Mouse (Mus musculus) E14TG2a.4 (cell line): ENCODE measurements around the gene Pqbp1.
"Not testable (repeated sequence)": the region's sequence is repeated elsewhere in the genome, so short reads cannot be mapped to it uniquely, and the experiment has no call there.

Experiments used
- H3K27me3 ChIP-seq: 2 replicates; pipeline ENCODE4 v1.6.1; 2014; ENCODE audit warnings: low read length, control low read depth; ENCODE audit not compliant: insufficient read depth
- H3K36me3 ChIP-seq: 2 replicates; pipeline ENCODE4 v1.6.1; 2014; ENCODE audit warnings: low read length, control low read depth; ENCODE audit not compliant: insufficient read depth
- H3K4me1 ChIP-seq: replicated peaks from 2 replicates; pipeline ENCODE4 v1.6.1; 2014; ENCODE audit warnings: low read depth, low read length, control low read depth
- H3K4me3 ChIP-seq: replicated peaks from 2 replicates; pipeline ENCODE4 v1.5.1; 2014; ENCODE audit warnings: mild to moderate bottlenecking, low read length
- H3K9me3 ChIP-seq: 2 replicates; pipeline ENCODE4 v1.6.1; 2014; ENCODE audit warnings: low read length, control low read depth
- CTCF ChIP-seq: conservative IDR thresholded peaks from 2 replicates; pipeline ENCODE4 v1.5.1; 2014; ENCODE audit warnings: low read length
- NANOG ChIP-seq: IDR thresholded peaks from 2 replicates; pipeline ENCODE4 v1.6.1; 2014; ENCODE audit warnings: borderline replicate concordance, low read length, mixed read lengths
- POU5F1 ChIP-seq: IDR thresholded peaks from 2 replicates; pipeline ENCODE4 v1.6.1; 2014; ENCODE audit warnings: low read length, borderline replicate concordance

Pqbp1 gene

GRCm38 (mm10) chrX:7926266-7926665 lies 27.2 kb upstream of the Pqbp1 start:
- H3K27me3 ChIP-seq, result peaks cover 2% of the 10 kb centered on the region; the same call in 1 of the 2 replicates
- peak; percentile 12; the same call in 1 of the 2 replicates for TF ChIP-seq NANOG
- TF ChIP-seq CTCF, result no peak
- TF ChIP-seq POU5F1, result no peak
- H3K4me3 ChIP-seq, result peak overlapping the region; percentile 82
- peaks cover 44% of the 10 kb centered on the region for H3K36me3 ChIP-seq
- H3K9me3 ChIP-seq, result no peaks in the 10 kb centered on the region
- peaks cover 61% of the 10 kb centered on the region for H3K4me1 ChIP-seq

GRCm38 (mm10) chrX:7922032-7922431 lies 23.0 kb upstream of the Pqbp1 start:
- H3K27me3 ChIP-seq, result peaks cover 11% of the 10 kb centered on the region; the same call in 1 of the 2 replicates
- peaks cover 20% of the 10 kb centered on the region for H3K36me3 ChIP-seq
- peak overlapping the region; percentile 72 for H3K4me3 ChIP-seq
- TF ChIP-seq NANOG, result no peak
- TF ChIP-seq POU5F1, result no peak
- no peak for TF ChIP-seq CTCF
- peaks cover 61% of the 10 kb centered on the region for H3K4me1 ChIP-seq
- no peaks in the 10 kb centered on the region for H3K9me3 ChIP-seq

- H3K36me3 ChIP-seq, result peaks cover 18% of the 10 kb centered on the region
- peaks cover 11% of the 10 kb centered on the region; the same call in 1 of the 2 replicates for H3K27me3 ChIP-seq
- peak within 1 kb of the TSS; percentile 63 for H3K4me3 ChIP-seq
- TF ChIP-seq CTCF (no peak), POU5F1 (no peak), NANOG (no peak)
- peaks cover 49% of the 10 kb centered on the region for H3K4me1 ChIP-seq
- no peaks in the 10 kb centered on the region for H3K9me3 ChIP-seq
These were observed 20.7 kb upstream of the Pqbp1 start, which contains the start of gene Pcsk1n for GRCm38 (mm10) chrX:7919601-7920383. Pcsk1n (plus strand) TSS chrX:7919822.

- H3K36me3 ChIP-seq, H3K4me3 ChIP-seq, H3K9me3 ChIP-seq: not testable (repeated sequence)
- H3K4me1 ChIP-seq, result peaks cover 36% of the 10 kb centered on the region
- H3K27me3 ChIP-seq, result peaks cover 11% of the 10 kb centered on the region; the same call in 1 of the 2 replicates
- peak; percentile 14; the same call in 1 of the 2 replicates for TF ChIP-seq CTCF
These were observed 18.9 kb upstream of the Pqbp1 start for GRCm38 (mm10) chrX:7917960-7918359.

- TF ChIP-seq CTCF, result 0 out of 2 replicates have a peak, but pooled peaks have one; percentile 15
- not testable (repeated sequence) for H3K9me3 ChIP-seq, H3K4me3 ChIP-seq, H3K27me3 ChIP-seq, H3K36me3 ChIP-seq
- H3K4me1 ChIP-seq, result peaks cover 45% of the 10 kb centered on the region
These were observed 16.6 kb upstream of the Pqbp1 start for GRCm38 (mm10) chrX:7915669-7916068.

- Histone ChIP-seq H3K4me1 (peaks cover 43% of the 10 kb centered on the region), H3K4me3 (no peak overlapping the region), H3K9me3 (no peaks in the 10 kb centered on the region), H3K36me3 (peaks cover 9% of the 10 kb centered on the region), H3K27me3 (no peaks in the 10 kb centered on the region)
- TF ChIP-seq POU5F1 (no peak), CTCF (no peak), NANOG (no peak)
These were observed 11.4 kb upstream of the Pqbp1 start for GRCm38 (mm10) chrX:7910473-7910872.

- H3K9me3 ChIP-seq, H3K4me3 ChIP-seq, H3K36me3 ChIP-seq, H3K27me3 ChIP-seq: not testable (repeated sequence)
- peaks cover 43% of the 10 kb centered on the region for H3K4me1 ChIP-seq
These were observed 10.2 kb upstream of the Pqbp1 start, which contains the start of gene Gm10490 for GRCm38 (mm10) chrX:7909242-7909641. Gm10490 (plus strand) TSS chrX:7909542.

- no peaks in the 10 kb centered on the region for H3K27me3 ChIP-seq
These were observed 8.7 kb upstream of the Pqbp1 start, which contains the start of gene Gm10491 for GRCm38 (mm10) chrX:7907735-7908134. Gm10491 (minus strand) TSS chrX:7907835.

GRCm38 (mm10) chrX:7904441-7904840 lies 5.4 kb upstream of the Pqbp1 start:
- Histone ChIP-seq H3K27me3 (no peaks in the 10 kb centered on the region), H3K4me3 (no peak overlapping the region), H3K9me3 (no peaks in the 10 kb centered on the region), H3K36me3 (peaks cover 20% of the 10 kb centered on the region), H3K4me1 (peaks cover 15% of the 10 kb centered on the region; the same call in 1 of the 2 replicates)
- TF ChIP-seq CTCF (no peak), NANOG (no peak), POU5F1 (no peak)

More at GRCm38 (mm10) chrX:7907735-7908134, 8.7 kb upstream of the Pqbp1 start, which contains the start of gene Gm10491:
- Histone ChIP-seq H3K4me1 (peaks cover 37% of the 10 kb centered on the region), H3K36me3 (peaks cover 16% of the 10 kb centered on the region), H3K4me3 (no peak within 1 kb of the TSS), H3K9me3 (no peaks in the 10 kb centered on the region)
- TF ChIP-seq POU5F1 (no peak), NANOG (no peak), CTCF (no peak)
